13 mouse cellular contexts compared by ENCODE assay signal in the genomic region with DNA sequence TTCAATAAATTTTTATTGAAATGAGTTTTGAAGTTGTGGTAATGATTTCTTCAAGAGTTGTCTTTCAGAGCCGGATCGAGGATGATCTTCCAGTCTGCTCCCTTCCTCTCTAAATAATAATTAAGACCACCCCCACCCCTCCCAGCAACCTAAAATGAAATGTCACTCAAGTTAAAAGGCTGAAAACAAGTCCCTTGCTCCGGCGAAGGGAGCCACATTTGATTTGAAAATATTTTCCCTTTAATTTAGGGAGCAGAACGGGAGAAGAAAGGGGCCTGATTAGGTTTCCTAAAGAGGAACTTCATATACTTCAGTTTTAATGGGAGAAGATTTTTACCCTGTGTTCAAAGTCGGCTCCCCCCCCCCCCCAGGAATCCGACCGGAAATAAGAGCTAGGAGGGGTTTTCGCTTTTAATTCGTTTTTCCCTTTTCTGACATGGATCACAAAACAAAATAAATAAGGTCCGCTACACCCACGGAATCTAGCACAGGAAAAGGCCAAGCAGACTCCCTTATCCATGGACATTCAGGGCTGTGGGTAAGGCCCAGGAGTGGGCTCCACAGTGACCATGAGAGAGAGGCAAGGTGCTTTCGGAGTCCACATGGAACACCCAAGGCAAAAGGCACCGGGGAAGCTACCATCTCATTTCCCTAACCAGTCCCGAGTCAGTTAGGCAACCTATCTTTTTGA. TPM values are rescaled to one million over a fixed set of nuclear protein-coding genes. Genes with fewer than 3 reads are reported as not detected.
A peak's percentile ranks its signal among the peaks of the same experiment; 100 is the strongest.
DNase-seq lines count a peak whose midpoint lies in the region; ATAC-seq lines count a peak whose summit lies in the region.
"Had no signal": no experiment of that assay in that cellular context is flagged by ENCODE, and none has a peak within 500 bp of the region (broad histone marks: within the 10 kb centered on the region; RNA-seq: fewer than 3 reads in every experiment).

No protein-coding gene starts in this region.

- H3K4me3 ChIP-seq in heart, embryonic 10.5 days = peak overlapping the region; percentile 52; the same call in 1 of the 2 replicates
- H3K4me3 ChIP-seq in lung, embryonic 15.5 days = no peak overlapping the region
- no peak overlapping the region for H3K4me3 ChIP-seq in liver, embryonic 12.5 days
- H3K4me3 ChIP-seq: erythroblast, embryonic 14.5 days; hindbrain, embryonic 12.5 days had no signal

- H3K27me3 ChIP-seq in heart, embryonic 10.5 days (ENCODE audit: insufficient read depth, poor library complexity, severe bottlenecking) = peaks cover 94% of the 10 kb centered on the region
- peaks cover 81% of the 10 kb centered on the region for H3K27me3 ChIP-seq in lung, embryonic 15.5 days
- H3K27me3 ChIP-seq in liver, embryonic 12.5 days (replicated peaks) = peaks cover 98% of the 10 kb centered on the region

- no peak for DNase-seq in heart, embryonic 10.5 days (ENCODE audit: low spot score)
- DNase-seq in heart, postnatal 25 days (ENCODE audit: low spot score) = no peak
- DNase-seq in lung, postnatal 4 days = no peak
- peak; percentile 41 for DNase-seq in embryo, embryonic 11 days
- DNase-seq in spleen, postnatal 36 days (ENCODE audit: low spot score in 2 of 2) = no peak
- DNase-seq: gastrocnemius, postnatal 14 days had no signal

- no peaks in the 10 kb centered on the region for H3K9me3 ChIP-seq in heart, embryonic 10.5 days
- no peaks in the 10 kb centered on the region for H3K9me3 ChIP-seq in lung, embryonic 15.5 days
- H3K9me3 ChIP-seq in liver, embryonic 12.5 days (replicated peaks) = no peaks in the 10 kb centered on the region
- H3K9me3 ChIP-seq: hindbrain, embryonic 12.5 days had no signal

- H3K4me1 ChIP-seq in heart, embryonic 10.5 days = peaks cover 46% of the 10 kb centered on the region
- H3K4me1 ChIP-seq in lung, embryonic 15.5 days = peaks cover 57% of the 10 kb centered on the region
- peaks cover 5% of the 10 kb centered on the region for H3K4me1 ChIP-seq in liver, embryonic 12.5 days

- no peak overlapping the region for H3K27ac ChIP-seq in heart, embryonic 10.5 days
- H3K27ac ChIP-seq in lung, embryonic 15.5 days = peak overlapping the region; percentile 80
- no peak overlapping the region for H3K27ac ChIP-seq in liver, embryonic 12.5 days
- H3K27ac ChIP-seq: hindbrain, embryonic 12.5 days; liver, embryonic 14.5 days had no signal

- WGBS in heart, embryonic 10.5 days = 8% methylated on average over 15 of the region's 15 CpGs
- WGBS in lung, embryonic 15.5 days = 7% methylated on average over 15 of the region's 15 CpGs
- 5% methylated on average over 15 of the region's 15 CpGs for WGBS in liver, embryonic 12.5 days (ENCODE audit: insufficient replicate concordance)

- peaks cover 13% of the 10 kb centered on the region for H3K36me3 ChIP-seq in heart, embryonic 10.5 days
- H3K36me3 ChIP-seq in lung, embryonic 15.5 days = peaks cover 6% of the 10 kb centered on the region; the same call in 1 of the 2 replicates
- H3K36me3 ChIP-seq in liver, embryonic 12.5 days = peaks cover 3% of the 10 kb centered on the region
- H3K36me3 ChIP-seq: hindbrain, embryonic 12.5 days had no signal

- no peak for ATAC-seq in lung, embryonic 15.5 days (ENCODE audit: borderline replicate concordance, extremely low read depth, low FRiP score, low TSS enrichment)
- ATAC-seq in liver, embryonic 12.5 days = no peak
- ATAC-seq in frontal cortex, adult (ENCODE audit: low TSS enrichment) = no peak
- ATAC-seq: CD4-positive, CD25-positive, alpha-beta regulatory T cell, adult 4 months had no signal

- peak overlapping the region; percentile 14; the same call in 1 of the 2 replicates for H3K9ac ChIP-seq in lung, embryonic 15.5 days
- H3K9ac ChIP-seq in liver, embryonic 12.5 days = no peak overlapping the region
- H3K9ac ChIP-seq: hindbrain, embryonic 12.5 days; liver, embryonic 14.5 days had no signal

- intact Hi-C loops in heart, postnatal 25 days (cut with DNase I) = no loop called here

- H3K4me2 ChIP-seq in lung, embryonic 15.5 days = peak overlapping the region; percentile 65
- peak overlapping the region; percentile 44; the same call in 1 of the 2 replicates for H3K4me2 ChIP-seq in liver, embryonic 12.5 days
- H3K4me2 ChIP-seq: hindbrain, embryonic 12.5 days had no signal

RNA-seq across cellular contexts. Expression of a gene that starts 14.4 kb away (rescaled TPM):
- polyA plus RNA-seq in heart, embryonic 10.5 days (2016; fragmentation: Nextera tagmentation; extraction: Ambion mirVana) = 17.0 and 41.7 TPM in 2 replicates
- total RNA-seq in heart, postnatal 25 days (2021) = 10 to 100 TPM in 1 of 2 experiments, 1 to 10 TPM in 1; 9.3 to 13.2 TPM
- polyA plus RNA-seq in lung, embryonic 15.5 days (2015; fragmentation: Nextera tagmentation; extraction: Ambion mirVana) = 59.7 and 63.9 TPM in 2 replicates
- 9.3 and 10.7 TPM in 2 replicates for polyA plus RNA-seq in liver, embryonic 12.5 days (2016; fragmentation: Nextera tagmentation; extraction: Ambion mirVana)
- polyA plus RNA-seq: erythroblast, embryonic 14.5 days had no signal
